Mouse (Mus musculus) small intestine, adult 2 months (tissue): ENCODE results near the gene Olfr571. TPM values are rescaled to one million over a fixed set of nuclear protein-coding genes. Genes with fewer than 3 reads are reported as not detected.

Source experiments
- H3K27ac ChIP-seq: fragments of 200-500 bp; 2 replicates; pipeline ENCODE4 v1.5.1; 2012; ENCODE audit warnings: low read depth, low read length, control low read depth, inconsistent platforms; ENCODE audit not compliant: insufficient read depth
- H3K27me3 ChIP-seq: fragments of 200-500 bp; 2 replicates; pipeline ENCODE4 v1.6.1; 2012; ENCODE audit warnings: mild to moderate bottlenecking, moderate library complexity, low read length, inconsistent platforms; ENCODE audit not compliant: control insufficient read depth, insufficient read depth
- H3K36me3 ChIP-seq: fragments of 200-500 bp; 2 replicates; pipeline ENCODE4 v1.6.1; 2012; ENCODE audit warnings: mild to moderate bottlenecking, low read length, control low read depth, inconsistent platforms; ENCODE audit not compliant: control insufficient read depth, insufficient read depth
- H3K4me1 ChIP-seq: fragments of 200-500 bp; 2 replicates; pipeline ENCODE4 v1.6.1; 2012; ENCODE audit warnings: low read length, inconsistent platforms, mixed read lengths; ENCODE audit not compliant: control insufficient read depth, insufficient read depth, insufficient read length
- H3K4me3 ChIP-seq: fragments of 200-500 bp; 2 replicates; pipeline ENCODE4 v1.5.1; 2012; ENCODE audit warnings: low read depth, mild to moderate bottlenecking, control low read depth, inconsistent platforms, low read length, moderate library complexity
- CTCF ChIP-seq: fragments of 200-500 bp; IDR thresholded peaks from 2 replicates; pipeline ENCODE4 v1.5.1; 2012; ENCODE audit warnings: low read depth, mild to moderate bottlenecking, control low read depth, inconsistent platforms, low read length, moderate library complexity, mixed read lengths; ENCODE audit not compliant: insufficient replicate concordance, insufficient read length; ENCODE audit errors: extremely low read depth
- POLR2A ChIP-seq: fragments of 200-500 bp; IDR thresholded peaks from 2 replicates; pipeline ENCODE4 v1.6.1; 2012; ENCODE audit warnings: low read depth, mild to moderate bottlenecking, control low read depth, inconsistent platforms, low read length, moderate library complexity
- WGBS: fragments of 180-500 bp; shearing (Covaris S2); methylation state at CpG from one replicate; pipeline ENCODE4 v1.1.7; 2018; 5-methylcytosine and 5-hydroxymethylcytosine counted together
- polyA plus RNA-seq: library from polyadenylated mRNA; depleted of rRNA; stranded (reverse); fragments of >200 nt; gene quantifications from 2 replicates; pipeline ENCODE4 v1.2.3, GENCODE M21; 2012

Olfr571 gene
- polyA plus RNA-seq, 1 experiment = not detected

GRCm38 (mm10) chr7:102942475-102942874 lies 25.1 kb upstream of the Olfr571 start, which contains the start of gene Olfr573-ps1:
TSS of gene Olfr573-ps1 (minus strand) at chr7:102942575.
- 75% methylated on average over 2 of the region's 2 CpGs for WGBS
- Histone ChIP-seq H3K36me3 (no peaks in the 10 kb centered on the region), H3K27ac (no peak within 1 kb of the TSS), H3K4me3 (no peak within 1 kb of the TSS), H3K4me1 (no peaks in the 10 kb centered on the region), H3K27me3 (no peaks in the 10 kb centered on the region)
- TF ChIP-seq CTCF (no peak), POLR2A (no peak)

- H3K27me3 ChIP-seq = no peaks in the 10 kb centered on the region
- no peaks in the 10 kb centered on the region for H3K4me1 ChIP-seq
- H3K27ac ChIP-seq = no peak overlapping the region
- 49% methylated on average over 3 of the region's 3 CpGs for WGBS
- no peak overlapping the region for H3K4me3 ChIP-seq
- TF ChIP-seq POLR2A = no peak
- no peaks in the 10 kb centered on the region for H3K36me3 ChIP-seq
Measured at GRCm38 (mm10) chr7:102927105-102927504, 9.8 kb upstream of the Olfr571 start.

- H3K36me3 ChIP-seq = no peaks in the 10 kb centered on the region
- TF ChIP-seq POLR2A = no peak
- TF ChIP-seq CTCF = no peak
- H3K4me3 ChIP-seq = no peak within 1 kb of the TSS
- H3K27me3 ChIP-seq = no peaks in the 10 kb centered on the region
- no peaks in the 10 kb centered on the region for H3K4me1 ChIP-seq
- WGBS = 69% methylated on average over 1 of the region's 1 CpGs
- no peak within 1 kb of the TSS for H3K27ac ChIP-seq
Measured at GRCm38 (mm10) chr7:102924109-102924508, 6.8 kb upstream of the Olfr571 start, which contains the start of gene Olfr572. TSS of gene Olfr572 (plus strand) at chr7:102924409.

GRCm38 (mm10) chr7:102919632-102920031 lies 2.3 kb upstream of the Olfr571 start:
- Histone ChIP-seq H3K36me3 (no peaks in the 10 kb centered on the region), H3K27me3 (no peaks in the 10 kb centered on the region), H3K27ac (no peak overlapping the region), H3K4me3 (no peak overlapping the region), H3K4me1 (no peaks in the 10 kb centered on the region)
- TF ChIP-seq CTCF = no peak
- no peak for TF ChIP-seq POLR2A
- 4% methylated on average over 1 of the region's 1 CpGs for WGBS

- no peaks in the 10 kb centered on the region for H3K36me3 ChIP-seq
- TF ChIP-seq POLR2A (no peak), CTCF (no peak)
- H3K4me1 ChIP-seq = no peaks in the 10 kb centered on the region
- no peak overlapping the region for H3K27ac ChIP-seq
- WGBS = 38% methylated on average over 5 of the region's 5 CpGs
- H3K4me3 ChIP-seq = no peak overlapping the region
- H3K27me3 ChIP-seq = no peaks in the 10 kb centered on the region
Measured at GRCm38 (mm10) chr7:102916405-102916804, 931 bp downstream of the Olfr571 start.

GRCm38 (mm10) chr7:102915261-102915660 lies 2.1 kb downstream of the Olfr571 start:
- no peaks in the 10 kb centered on the region for H3K27me3 ChIP-seq
- no peak overlapping the region for H3K27ac ChIP-seq
- no peaks in the 10 kb centered on the region for H3K36me3 ChIP-seq
- WGBS = 22% methylated on average over 1 of the region's 1 CpGs
- TF ChIP-seq CTCF (no peak), POLR2A (no peak)
- no peaks in the 10 kb centered on the region for H3K4me1 ChIP-seq
- H3K4me3 ChIP-seq = no peak overlapping the region

GRCm38 (mm10) chr7:102890782-102891181 lies 26.6 kb downstream of the Olfr571 start, which contains the start of gene Olfr569:
TSS of gene Olfr569 (minus strand) at chr7:102890882.
- 62% methylated on average over 3 of the region's 3 CpGs for WGBS
- no peak within 1 kb of the TSS for H3K4me3 ChIP-seq
- no peak within 1 kb of the TSS for H3K27ac ChIP-seq
- no peaks in the 10 kb centered on the region for H3K36me3 ChIP-seq
- H3K27me3 ChIP-seq = no peaks in the 10 kb centered on the region
- no peaks in the 10 kb centered on the region for H3K4me1 ChIP-seq
- TF ChIP-seq CTCF (no peak), POLR2A (no peak)

GRCm38 (mm10) chr7:102876822-102877221 lies 40.5 kb downstream of the Olfr571 start, which contains the start of gene Olfr568:
TSS of gene Olfr568 (plus strand) at chr7:102877122.
- Histone ChIP-seq H3K27ac (no peak within 1 kb of the TSS), H3K27me3 (no peaks in the 10 kb centered on the region), H3K4me3 (no peak within 1 kb of the TSS), H3K4me1 (no peaks in the 10 kb centered on the region), H3K36me3 (no peaks in the 10 kb centered on the region)
- TF ChIP-seq POLR2A (no peak), CTCF (no peak)
